Mouse (Mus musculus): Measurements from ENCODE around the gene Nat8f6. TPM values are rescaled to one million over a fixed set of nuclear protein-coding genes. Genes with fewer than 3 reads are reported as not detected.

Nat8f6 gene
- polyA plus RNA-seq (2017; shearing (Covaris generic)), result not detected

DNA sequence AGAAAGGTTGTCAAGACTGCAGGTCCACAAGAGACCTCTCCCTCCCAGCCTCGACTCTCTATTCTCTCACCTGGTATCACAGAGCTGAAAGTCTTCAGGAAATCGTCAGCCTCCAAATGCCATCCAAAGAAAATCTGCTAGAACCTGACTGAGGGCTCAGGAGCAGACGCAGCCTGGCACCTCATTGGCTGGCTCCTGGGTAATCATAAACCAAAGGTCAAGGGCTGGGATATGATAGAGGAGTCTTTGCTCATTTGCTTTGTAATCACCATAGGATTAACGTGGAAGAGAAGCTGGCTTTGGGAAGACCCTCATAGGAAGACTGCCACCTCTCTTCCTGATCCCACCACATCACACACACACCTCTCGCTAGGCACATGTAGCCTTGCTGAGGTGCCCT, at the start of gene Nat8f6, which contains the start of gene Nat8f5:
Gene Nat8f6 (minus strand): TSS at position 118 of the 400 bp plus-strand sequence.
Gene Nat8f5 (minus strand): TSS at position 136 of the 400 bp plus-strand sequence.

DNA sequence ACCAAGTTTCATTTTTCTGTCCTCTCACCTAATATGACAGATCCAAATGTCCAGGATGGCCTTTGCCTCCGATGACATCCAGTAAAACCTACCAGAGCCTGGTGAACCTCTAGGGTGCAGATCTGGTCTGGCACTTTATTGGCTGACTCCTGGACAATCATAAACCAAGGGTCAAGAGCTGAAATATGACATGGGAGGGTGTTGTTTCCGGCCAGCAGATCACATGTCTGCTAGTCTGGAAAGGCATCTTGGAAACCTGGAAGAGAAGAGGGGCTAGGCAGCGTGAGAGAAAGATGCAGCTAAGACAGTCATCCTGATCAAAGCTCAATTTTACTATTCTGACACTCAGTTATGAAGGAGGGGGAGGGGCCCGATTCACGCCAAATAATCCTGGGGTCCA, 48.3 kb upstream of the Nat8f6 start, which contains the start of gene Nat8f2:
Gene Nat8f2 (minus strand): TSS at position 153 of the 400 bp plus-strand sequence.

DNA sequence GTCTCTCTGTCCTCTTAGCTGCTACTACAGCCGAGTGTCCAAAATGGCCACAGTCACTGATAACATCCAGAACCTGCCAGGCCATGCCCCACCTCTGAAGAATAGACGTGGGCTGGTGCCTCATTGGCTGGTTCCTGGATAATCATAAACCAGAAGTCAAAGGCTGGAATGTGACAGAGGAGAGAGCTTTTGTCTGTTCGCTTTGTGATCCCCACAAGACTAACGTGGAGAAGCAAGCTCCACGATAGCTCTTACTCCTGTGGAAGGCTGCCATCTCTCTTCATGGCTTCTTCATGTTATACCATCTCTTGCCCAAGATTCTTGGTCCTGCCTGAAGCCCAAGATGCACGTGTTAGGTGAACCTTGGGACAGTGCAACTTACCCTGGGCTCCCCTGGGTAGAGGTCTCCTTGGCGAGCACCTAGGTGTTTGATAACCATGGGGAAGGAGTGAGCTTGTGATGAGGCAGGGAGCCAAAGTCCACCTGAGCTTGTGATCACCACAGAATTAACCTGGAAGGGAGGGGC, 11.1 kb upstream of the Nat8f6 start, which contains the start of gene Nat8:
Gene Nat8 (minus strand): TSS at position 287 of the 526 bp plus-strand sequence.

DNA sequence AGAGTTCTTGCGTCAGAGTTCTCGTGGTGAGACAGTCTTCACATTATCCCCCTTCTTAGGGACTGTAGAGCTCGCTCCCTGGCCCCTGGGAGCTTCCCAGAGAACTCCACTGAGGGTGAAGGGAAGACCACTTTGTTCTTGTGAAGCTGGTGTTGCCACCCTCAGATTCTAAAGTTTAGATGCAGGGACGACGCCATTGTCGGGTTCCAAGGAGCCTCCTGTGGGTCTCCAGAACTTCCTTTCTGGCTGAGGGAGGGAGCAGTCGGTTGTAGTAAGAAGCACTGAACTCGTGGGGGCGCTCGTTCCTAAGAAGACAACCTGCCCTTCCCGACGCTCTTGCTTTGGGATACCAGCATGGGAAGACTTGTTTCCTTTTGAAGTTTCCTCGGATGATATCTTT, 55.2 kb downstream of the Nat8f6 start, which contains the start of gene Nat8f3:
Gene Nat8f3 (minus strand): TSS at position 223 of the 400 bp plus-strand sequence.

Other genes with a start within 250 kb of the Nat8f6 start
- gene Alms1, start 233.4 kb downstream of the Nat8f6 start, polyA plus RNA-seq (2017; shearing (Covaris generic)), result 1.5 TPM
- gene Nat8f7, start 107.7 kb downstream of the Nat8f6 start, polyA plus RNA-seq (2017; shearing (Covaris generic)), result not detected
- gene Nat8f3, start 55.2 kb downstream of the Nat8f6 start, polyA plus RNA-seq (2017; shearing (Covaris generic)), result not detected
- not detected for gene Nat8f5, start within 50 bp of the Nat8f6 start, polyA plus RNA-seq (2017; shearing (Covaris generic))
- gene Nat8, start 11.1 kb upstream of the Nat8f6 start, polyA plus RNA-seq (2017; shearing (Covaris generic)), result not detected
- not detected for gene Nat8f2, start 48.2 kb upstream of the Nat8f6 start, polyA plus RNA-seq (2017; shearing (Covaris generic))
- 10.0 TPM for gene Nat8f4, start 83.9 kb upstream of the Nat8f6 start, polyA plus RNA-seq (2017; shearing (Covaris generic))
- gene Tprkb, start 90.9 kb upstream of the Nat8f6 start, polyA plus RNA-seq (2017; shearing (Covaris generic)), result 58.1 TPM
- gene Nat8f1, start 94.7 kb upstream of the Nat8f6 start, polyA plus RNA-seq (2017; shearing (Covaris generic)), result 13.6 TPM
- 208 TPM for gene Dusp11, start 140.7 kb upstream of the Nat8f6 start, polyA plus RNA-seq (2017; shearing (Covaris generic))
- gene Figla, start 195.2 kb upstream of the Nat8f6 start, polyA plus RNA-seq (2017; shearing (Covaris generic)), result not detected
- gene Add2, start 207.7 kb upstream of the Nat8f6 start, polyA plus RNA-seq (2017; shearing (Covaris generic)), result not detected